Mouse (Mus musculus): ENCODE data around the gene Kcns1.

DNA sequence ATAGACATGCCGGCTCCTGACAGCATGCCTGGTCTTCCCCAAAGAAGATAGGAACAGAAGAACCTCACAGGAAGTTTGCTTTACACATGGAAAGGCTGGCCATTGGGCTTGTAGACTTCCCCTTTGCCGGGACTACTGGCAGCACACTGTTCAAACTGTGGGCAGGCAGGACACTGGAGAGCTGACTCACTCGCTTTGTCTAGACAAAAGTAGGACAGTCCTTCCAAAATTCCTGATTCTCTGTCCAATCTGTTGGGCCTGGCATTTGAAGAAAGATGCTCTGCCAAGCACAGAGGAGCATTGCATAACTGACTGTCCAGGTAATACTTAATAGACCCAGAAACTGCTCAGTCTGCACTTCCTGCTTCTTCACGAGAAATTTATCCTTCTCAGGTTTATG lies 35.8 kb upstream of the Kcns1 start:
- TF ChIP-seq EP300 (IDR thresholded peaks at IDR 0.05; ENCODE audit: low read depth) (no peak), CTCF (IDR thresholded peaks at IDR 0.05; ENCODE audit: low read depth) (no peak)

Data from liver, postnatal 0 days (tissue).